Mouse (Mus musculus): ENCODE measurements at regions not wholly inside any gene's neighbourhood (a gene's known extent, or its start where the extent isn't known, plus 50 kb on each side); places are given as distances from the start of the nearest gene placed in this dataset.
A peak's percentile ranks its signal among the peaks of the same experiment; 100 is the strongest.
"Not testable (repeated sequence)": the region's sequence is repeated elsewhere in the genome, so short reads cannot be mapped to it uniquely, and the experiment has no call there.

GRCm38 (mm10) chr13:20039590-20039989 lies 50.8 kb upstream of the Elmo1 start:
- intact Hi-C loops (cut with DNase I): loop anchor here (2.0 to 5.0 kb wide), 2 partner anchors 145 to 253 kb away; no protein-coding TSS in a partner anchor
- no peak for DNase-seq

- intact Hi-C loops (cut with DNase I): loop anchor here (1.0 to 5.0 kb wide), 3 partner anchors 146 to 254 kb away; no protein-coding TSS in a partner anchor
- peak; percentile 35 to 38 for DNase-seq
Observed at GRCm38 (mm10) chr13:20038463-20038862, 51.9 kb upstream of the Elmo1 start.

GRCm38 (mm10) chr13:20037436-20037835 lies 53.0 kb upstream of the Elmo1 start:
- DNase-seq: no peak
- intact Hi-C loops (cut with DNase I): loop anchor here (5.0 kb wide), 1 partner anchor 255 kb away; no protein-coding TSS in a partner anchor

- no peak for DNase-seq
- intact Hi-C loops (cut with DNase I): no loop called here
Observed at GRCm38 (mm10) chr13:20033937-20034735, 56.3 kb upstream of the Elmo1 start.

DNA sequence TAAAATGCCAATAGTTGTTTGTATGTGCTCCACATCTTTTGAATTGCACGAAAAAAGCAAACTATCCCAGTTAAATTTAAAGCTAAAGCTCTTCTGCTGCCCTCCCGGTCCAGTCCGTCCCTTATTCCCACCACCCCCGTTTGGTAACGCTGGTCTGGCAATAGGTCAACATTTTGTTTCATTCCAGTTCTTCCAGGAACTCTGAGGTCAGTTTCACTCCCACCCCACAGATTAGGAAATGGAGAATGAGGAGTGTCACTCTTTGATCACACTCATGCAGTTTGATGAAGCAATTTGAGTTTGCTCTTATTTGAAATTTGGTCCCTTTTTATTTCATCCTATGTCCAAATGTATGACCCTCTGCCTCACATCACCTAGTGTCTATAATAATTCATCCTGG lies 58.7 kb upstream of the Elmo1 start:
- DNase-seq: no peak
- intact Hi-C loops (cut with DNase I): no loop called here

DNA sequence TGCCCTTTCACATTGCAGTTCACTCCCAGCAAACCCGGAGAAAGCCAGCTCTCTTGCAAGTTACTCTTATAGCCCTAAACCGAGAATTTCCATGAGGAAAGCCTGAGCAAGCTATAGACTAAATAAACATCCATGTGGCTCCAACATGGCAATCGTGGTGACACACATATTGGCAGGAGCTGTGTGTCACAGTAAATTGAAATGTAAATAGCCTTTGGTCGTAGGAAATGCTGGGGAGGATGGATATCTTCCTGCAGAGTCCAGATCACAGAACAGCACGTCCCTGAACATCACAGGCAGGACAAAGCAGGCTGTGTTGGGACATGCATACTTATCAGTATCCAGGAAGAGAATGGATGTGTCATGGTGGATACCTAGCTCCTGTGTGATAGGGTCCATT lies 59.3 kb upstream of the Elmo1 start:
- no peak for DNase-seq
- intact Hi-C loops (cut with DNase I): no loop called here

GRCm38 (mm10) chr13:20026612-20027011 lies 63.8 kb upstream of the Elmo1 start:
- no peak for DNase-seq
- intact Hi-C loops (cut with DNase I): no loop called here

GRCm38 (mm10) chr13:20016454-20016853 lies 73.9 kb upstream of the Elmo1 start:
- DNase-seq; intact Hi-C loops (cut with DNase I): not testable (repeated sequence)

- DNase-seq: no peak
- intact Hi-C loops (cut with DNase I): no loop called here
Observed at GRCm38 (mm10) chr13:20012621-20013020, 77.8 kb upstream of the Elmo1 start.

- intact Hi-C loops (cut with DNase I): no loop called here
- DNase-seq: no peak
Observed at GRCm38 (mm10) chr13:20009164-20009563, 81.2 kb upstream of the Elmo1 start.

DNA sequence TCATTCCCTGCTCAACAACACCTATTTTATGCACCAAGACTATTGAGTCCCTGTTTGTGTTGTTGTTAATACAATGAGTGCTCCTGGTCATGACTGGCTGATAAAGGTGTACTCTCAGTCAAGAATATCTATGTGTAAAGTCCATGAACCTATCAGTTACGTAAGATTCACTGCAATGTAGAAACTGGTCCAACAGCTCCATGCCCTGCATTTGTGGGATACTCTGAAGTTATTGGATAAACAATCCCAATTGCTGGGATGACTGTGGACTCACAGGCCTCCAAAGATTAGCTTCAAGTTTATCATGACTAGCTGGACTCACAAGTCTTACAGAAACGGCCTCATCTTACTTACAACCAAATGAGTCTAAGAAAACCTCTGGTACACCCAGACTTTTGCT lies 82.8 kb upstream of the Elmo1 start:
- intact Hi-C loops (cut with DNase I): no loop called here
- no peak for DNase-seq

GRCm38 (mm10) chr13:19997606-19998005 lies 92.8 kb upstream of the Elmo1 start:
- DNase-seq: no peak
- intact Hi-C loops (cut with DNase I): no loop called here

- intact Hi-C loops (cut with DNase I): no loop called here
- DNase-seq: no peak
Observed at GRCm38 (mm10) chr13:19975621-19976020, 114.8 kb upstream of the Elmo1 start.

- intact Hi-C loops (cut with DNase I): no loop called here
- DNase-seq: no peak
Observed at GRCm38 (mm10) chr13:19966566-19966965, 123.8 kb upstream of the Elmo1 start.

DNA sequence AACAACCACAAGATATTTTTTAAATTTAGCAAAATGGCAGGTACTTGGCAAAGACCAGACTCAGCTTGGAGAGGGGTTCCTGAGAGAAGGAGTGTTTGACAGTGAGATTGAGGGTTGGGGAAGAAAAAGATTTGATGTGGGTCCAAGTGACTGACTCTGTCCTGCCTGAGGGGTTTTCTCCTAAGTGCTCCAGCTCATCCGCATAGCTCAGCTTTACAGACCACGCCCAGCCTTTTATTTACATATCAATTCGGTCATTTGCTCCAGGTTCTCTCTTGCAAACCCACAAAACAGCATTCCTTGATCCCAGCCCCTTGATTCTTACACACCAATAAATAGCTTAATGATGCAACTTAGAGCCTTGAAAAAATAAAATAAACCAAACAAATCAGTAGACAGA lies 127.4 kb upstream of the Elmo1 start:
- intact Hi-C loops (cut with DNase I): no loop called here
- no peak for DNase-seq

DNA sequence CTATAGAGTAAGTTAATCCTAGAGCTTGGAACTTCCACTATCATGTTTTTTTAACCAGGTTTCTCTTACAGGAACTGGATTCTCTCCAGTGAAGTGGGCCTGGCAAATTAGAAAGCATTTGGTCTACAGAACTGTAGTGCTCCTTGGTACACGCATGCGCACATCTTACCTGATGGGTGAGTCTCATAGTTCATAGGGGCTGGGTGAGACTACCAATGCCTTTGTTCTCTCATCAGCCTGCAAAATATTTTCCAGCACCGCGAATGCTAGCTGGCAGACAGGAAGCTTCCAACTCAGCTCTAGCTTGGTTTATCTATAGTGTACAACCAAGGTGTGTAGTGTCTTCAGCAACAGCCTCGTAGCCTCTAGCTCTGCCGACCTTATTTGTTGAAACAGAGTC lies 104.7 kb upstream of the Gpr141 start:
- DNase-seq: no peak
- intact Hi-C loops (cut with DNase I): no loop called here

GRCm38 (mm10) chr13:19927807-19928206 lies 103.8 kb upstream of the Gpr141 start:
- no peak for DNase-seq
- intact Hi-C loops (cut with DNase I): no loop called here

DNA sequence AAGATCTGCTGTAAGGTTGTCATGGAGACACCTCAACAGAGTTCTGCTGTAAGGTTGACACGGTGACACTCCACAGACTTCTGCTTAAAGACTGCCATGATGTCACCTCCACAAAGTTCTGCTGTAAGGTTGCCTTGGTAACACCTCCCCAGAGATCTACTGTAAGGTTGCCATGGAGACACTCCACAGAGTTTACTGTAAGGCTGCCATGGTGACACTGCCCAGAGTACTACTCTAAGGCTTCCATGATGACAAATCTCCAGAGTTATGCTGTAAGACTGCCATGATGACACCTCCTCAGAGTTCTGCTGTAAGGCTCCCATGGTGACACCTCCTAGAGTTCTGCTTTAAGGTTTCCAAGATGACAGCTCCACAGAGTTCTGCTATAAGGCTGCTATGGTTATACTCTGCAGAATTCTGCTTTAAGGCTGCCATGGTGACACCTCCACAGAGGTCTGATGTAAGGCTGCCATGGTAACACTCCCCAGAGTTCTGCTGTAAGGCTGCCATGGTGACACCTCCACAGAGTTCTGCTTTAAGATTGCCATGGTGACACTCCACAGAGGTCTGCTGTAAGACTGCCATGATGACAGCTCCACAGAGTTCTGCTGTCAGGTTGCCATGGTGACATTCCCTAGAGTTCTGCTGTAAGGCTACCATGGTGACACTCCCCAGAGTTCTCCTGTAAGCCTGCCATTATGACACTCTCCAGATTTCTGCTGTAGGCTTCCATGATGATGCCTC lies 97.2 kb upstream of the Gpr141 start:
- DNase-seq: peak in 1 of 2 experiments; percentile 16
- intact Hi-C loops (cut with DNase I): no loop called here

DNA sequence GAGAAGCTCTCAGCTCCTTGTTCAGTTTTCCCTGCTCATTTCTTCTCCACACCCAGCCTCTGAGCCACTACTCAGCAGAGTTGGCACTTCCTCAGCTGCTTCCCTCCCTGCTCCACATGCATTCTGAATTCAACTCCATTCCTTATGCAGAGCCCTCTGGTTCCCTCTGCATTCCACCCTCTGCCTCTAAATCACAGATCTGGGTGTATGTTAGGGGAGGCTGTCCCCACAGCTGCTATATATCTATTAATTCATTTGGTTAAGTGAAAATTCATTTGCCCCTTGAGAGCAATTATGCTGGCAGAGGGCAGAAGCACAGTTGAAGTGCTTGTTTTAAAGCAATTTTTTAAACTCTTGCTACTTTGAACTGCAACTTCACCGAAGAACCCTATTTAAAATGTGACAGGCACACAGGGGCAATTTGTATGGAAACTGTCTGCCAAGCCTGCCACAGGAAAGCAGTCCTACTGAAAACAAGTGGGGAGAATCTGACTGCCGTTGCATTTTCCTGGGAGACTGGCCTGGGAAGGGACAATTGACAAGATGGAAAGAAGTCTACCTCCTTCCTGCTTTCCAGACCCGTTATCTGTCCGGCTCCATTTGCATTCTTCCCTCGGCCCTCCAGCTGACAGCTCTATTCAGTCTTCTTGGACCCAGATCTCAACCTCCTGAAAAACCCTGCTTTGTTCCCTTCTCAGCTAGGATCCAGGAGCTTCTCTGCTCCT lies 88.0 kb upstream of the Gpr141 start:
- intact Hi-C loops (cut with DNase I): no loop called here
- DNase-seq: peak in 1 of 2 experiments; percentile 6

DNA sequence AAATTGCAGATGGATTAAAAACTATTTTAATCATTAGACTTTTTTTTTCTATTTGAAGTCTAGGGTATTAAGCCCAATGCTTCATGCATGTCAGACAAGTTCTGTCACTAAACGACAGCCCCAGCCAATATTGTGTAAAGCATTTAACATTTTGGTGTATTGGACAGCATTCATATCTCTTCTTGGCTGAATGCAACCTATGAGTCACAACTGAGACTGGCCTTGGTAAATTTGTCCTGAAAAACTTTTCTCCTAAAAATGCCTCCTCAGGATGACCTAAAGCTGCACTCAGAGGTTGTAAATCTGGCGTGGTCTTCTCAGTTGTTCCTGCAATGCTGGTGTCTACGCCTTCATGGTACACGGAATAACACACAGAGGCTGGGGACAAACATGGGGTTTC lies 78.7 kb upstream of the Gpr141 start:
- intact Hi-C loops (cut with DNase I): no loop called here
- DNase-seq: no peak

DNA sequence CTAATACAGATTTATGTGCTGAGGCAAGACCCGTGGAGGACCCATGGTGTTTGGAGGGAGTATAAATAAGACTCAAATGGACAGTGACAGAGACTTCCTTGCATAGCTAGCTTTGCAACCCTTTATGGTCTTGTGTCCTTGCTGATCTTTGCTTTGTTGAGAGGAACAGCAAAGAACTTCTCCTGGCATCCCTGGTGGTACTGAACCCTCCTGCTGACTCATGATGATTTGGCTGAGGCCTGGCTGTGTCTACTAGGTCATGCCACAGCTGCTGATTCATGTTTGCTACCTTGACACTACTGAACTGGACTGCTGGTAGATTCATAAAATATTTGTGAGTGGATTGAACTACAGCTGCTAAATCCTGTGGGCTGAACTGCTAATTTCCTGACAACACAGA lies 73.1 kb upstream of the Gpr141 start:
- DNase-seq: no peak
- intact Hi-C loops (cut with DNase I): no loop called here
